Mouse (Mus musculus) heart, adult 18-20 months (tissue): ENCODE measurements around the gene Zfp335. TPM values are rescaled to one million over a fixed set of nuclear protein-coding genes. Genes with fewer than 3 reads are reported as not detected.
A peak's percentile ranks its signal among the peaks of the same experiment; 100 is the strongest.

ENCODE experiments used
- DNase-seq, 2 experiments: peaks; one replicate each; pipeline ENCODE4 v3.0.0; 2021 to 2022; ENCODE audit warnings: mixed read lengths in 1 of 2
- total RNA-seq, 2 experiments: library from RNA; stranded (reverse); gene quantifications; 2 replicates each; pipeline ENCODE4 v1.2.3; 2021

The Zfp335 gene
- total RNA-seq, 2 experiments from 2014 or later: 6.8 to 7.7 TPM

DNA sequence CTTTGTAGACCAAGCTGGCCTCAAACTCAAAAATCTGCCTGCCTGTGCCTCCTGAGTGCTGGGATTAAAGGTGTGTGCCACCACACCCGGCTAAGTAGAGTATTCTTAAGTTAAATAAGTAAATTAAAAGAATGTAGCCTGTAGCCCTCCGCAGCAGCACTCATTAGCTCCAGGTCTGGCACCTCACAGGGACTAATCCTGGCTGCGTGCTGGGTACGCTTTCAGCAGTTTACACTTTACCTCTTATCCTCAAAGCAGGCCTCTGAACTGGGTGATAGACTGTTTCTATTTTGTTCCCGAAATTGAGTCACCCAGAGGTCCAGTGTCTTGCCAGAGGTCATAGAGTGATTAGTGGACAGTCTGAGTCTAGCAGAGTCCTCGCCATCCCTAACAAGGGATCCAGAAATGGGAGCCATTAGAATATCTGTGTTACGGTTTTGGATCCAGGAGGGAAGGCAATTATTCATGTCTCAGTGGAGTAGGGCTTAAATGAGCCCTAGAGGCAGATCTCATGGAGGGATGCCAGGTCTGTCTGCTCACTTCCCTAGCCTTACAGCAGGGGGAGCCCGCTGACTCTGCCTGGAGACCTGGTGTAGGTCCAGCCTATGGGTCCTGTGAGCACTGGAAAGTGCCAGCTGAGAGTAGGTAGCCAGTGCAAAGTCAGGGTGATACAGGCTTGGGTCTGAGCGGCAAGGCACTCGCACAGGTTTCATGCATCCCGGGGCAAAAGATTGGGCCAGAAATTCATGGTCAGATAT is 12.7 kb upstream of the Zfp335 start:
- DNase-seq: peak; percentile 91 to 96

DNA sequence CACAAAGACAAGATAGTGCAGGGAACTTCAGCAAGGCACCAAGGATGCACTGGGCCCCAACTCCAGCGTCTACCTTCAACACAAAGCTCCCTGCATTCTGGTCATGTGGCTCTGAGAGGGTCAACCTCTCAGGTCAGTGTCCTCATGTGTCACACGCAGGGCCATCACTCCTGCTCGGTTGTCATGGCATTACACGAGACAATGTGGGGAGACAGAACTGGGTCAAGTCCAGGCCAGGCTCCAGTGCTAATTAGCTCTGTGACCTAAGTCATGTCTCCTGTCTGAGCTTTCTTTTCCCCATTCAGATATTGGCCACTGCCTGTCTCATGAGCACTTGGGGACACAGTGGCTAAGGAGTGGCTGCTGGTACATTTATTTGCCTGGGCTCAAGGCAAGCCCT is 11.7 kb upstream of the Zfp335 start:
- no peak for DNase-seq

DNA sequence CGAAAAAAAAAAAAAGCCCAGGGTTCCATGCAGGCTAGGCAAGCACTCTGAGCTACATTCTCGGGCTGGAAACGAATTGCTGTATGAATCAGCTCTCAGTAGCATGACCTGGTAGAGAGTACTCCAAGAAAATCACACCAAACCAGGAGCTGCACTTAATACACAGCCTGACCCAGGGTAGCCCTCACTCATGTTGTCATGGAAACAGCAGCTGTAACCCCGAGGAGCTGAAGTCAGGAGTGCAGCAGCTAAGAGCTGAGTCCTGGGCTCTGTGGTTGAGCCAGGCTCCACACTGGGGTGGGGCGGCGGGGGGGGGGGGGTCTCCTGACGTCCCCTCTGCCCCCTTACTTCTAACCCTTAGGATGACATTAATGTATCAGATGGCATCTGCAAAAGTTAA is 10.4 kb upstream of the Zfp335 start:
- no peak for DNase-seq

DNA sequence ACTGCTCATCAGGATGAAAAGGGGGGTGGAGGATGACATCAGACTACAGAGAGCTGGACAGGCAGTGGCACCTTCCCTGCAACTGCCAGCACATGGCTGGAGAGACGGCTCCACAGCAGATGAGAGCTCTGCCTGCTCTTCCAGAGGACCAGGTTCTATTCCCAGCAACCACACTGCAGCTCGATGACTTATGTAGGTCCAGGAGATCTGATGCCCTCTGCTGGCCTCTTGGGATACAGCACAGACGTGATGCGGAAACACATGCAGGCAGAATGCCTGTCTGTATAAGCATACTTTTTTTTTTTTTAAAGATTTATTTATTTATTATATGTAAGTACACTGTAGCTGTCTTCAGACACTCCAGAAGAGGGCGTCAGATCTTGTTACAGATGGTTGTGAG is 6.8 kb upstream of the Zfp335 start:
- no peak for DNase-seq

DNA sequence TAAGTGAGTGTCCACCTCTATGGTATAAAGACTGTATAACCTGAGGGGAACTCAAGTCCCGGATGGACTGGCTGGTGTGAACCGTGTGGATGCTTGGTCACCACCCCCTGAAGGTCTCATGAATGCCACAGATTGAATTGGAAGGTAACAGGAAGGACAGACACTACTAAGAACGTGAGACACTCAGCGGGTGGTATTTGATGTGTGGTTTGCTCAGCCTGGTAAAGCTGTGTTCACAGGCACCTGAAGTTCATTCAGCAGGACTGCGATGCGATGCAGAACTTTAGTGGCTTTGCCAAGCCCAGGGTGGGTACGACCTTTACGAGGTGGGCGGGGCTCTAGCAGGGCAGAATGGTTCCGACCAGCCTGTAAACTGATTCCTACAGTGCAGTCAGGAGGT is 5.8 kb upstream of the Zfp335 start:
- DNase-seq: no peak

DNA sequence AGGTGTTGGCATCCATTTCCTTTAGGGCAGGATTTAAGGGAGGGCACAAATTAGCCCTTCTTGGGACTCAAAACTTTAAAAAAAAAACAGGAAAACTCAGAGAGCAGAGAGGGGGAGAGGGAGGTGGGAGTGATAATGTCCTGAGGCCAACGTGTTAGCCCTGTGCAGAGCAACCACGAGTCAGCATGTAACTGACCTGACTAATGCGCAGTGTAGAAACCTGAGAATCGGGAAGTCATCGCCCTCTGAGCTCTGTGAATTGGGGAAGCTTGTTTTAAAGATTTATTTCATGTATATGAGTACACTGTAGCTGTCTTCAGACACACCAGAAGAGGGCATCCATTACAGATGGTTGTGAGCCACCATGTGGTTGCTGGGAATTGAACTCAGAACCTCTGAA is 5.3 kb upstream of the Zfp335 start:
- no peak for DNase-seq

DNA sequence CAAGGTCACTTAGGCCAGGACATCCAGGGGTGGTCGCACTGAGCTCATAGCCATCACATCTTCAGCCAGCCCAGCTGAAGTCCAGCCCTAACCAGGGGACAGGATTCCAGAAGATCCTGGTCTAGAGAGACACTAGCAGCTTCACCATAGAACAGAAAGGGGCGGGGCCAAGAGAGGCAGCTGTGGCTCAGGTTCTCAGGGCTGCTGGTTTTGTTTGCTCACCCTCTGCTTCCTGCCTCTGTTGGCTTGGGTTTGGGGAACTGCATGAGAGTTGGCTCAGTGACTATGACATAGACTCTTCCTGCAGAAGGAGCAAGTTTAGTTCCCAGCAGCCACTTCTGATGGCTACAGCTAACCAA is 1.9 kb upstream of the Zfp335 start:
- DNase-seq: peak; percentile 50 to 78

DNA sequence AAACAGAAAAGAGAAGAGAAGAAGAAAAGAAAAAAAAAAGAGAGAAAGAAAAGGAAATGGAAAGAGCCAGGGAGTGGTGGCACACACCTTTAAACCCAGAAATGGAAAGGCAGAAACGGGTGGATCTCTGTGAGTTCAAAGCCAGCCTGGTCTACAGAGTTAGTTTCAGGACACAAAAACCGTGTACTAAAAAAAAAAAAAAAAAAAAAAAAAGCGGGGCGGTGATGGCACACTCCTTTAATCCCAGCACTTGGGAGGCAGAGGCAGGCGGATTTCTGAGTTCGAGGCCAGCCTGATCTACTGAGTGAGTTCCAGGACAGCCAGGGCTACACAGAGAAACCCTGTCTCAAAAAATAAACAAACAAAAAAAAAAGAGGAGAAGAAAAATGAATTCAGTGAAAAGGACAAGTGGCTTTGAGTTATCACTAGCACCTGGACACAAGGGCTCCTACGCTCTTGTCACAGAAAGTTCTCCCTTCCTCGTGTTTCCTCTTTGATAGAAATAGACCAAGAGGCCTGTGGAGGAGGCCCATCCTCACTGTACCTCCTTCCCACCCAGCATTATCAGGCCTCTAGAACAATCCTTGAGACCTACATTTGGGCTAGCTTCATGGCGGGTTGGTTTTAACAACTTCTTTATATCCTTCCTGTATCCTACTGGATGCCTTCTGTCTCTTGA is 1.3 kb upstream of the Zfp335 start:
- DNase-seq: no peak

DNA sequence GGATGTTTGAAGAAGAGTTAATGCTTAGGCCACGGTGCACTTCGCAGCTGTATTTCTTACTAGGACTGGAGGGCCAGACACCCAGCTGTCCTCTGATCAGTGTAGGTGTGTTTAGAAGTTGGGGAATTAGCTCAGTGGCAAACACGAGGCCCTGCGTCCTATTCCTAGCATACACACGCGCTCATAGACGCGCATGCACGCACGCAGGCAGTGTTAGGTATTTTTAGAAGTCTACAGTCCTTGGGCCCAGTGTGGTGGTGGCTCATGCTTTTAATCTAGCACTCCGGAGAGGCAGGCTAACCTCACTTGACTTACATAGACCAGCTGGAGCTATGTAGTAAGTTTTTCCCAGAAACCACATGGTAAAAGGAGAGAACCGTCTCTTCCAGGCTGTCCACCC is 594 bp upstream of the Zfp335 start:
- peak in 1 of 2 experiments; percentile 77 for DNase-seq

DNA sequence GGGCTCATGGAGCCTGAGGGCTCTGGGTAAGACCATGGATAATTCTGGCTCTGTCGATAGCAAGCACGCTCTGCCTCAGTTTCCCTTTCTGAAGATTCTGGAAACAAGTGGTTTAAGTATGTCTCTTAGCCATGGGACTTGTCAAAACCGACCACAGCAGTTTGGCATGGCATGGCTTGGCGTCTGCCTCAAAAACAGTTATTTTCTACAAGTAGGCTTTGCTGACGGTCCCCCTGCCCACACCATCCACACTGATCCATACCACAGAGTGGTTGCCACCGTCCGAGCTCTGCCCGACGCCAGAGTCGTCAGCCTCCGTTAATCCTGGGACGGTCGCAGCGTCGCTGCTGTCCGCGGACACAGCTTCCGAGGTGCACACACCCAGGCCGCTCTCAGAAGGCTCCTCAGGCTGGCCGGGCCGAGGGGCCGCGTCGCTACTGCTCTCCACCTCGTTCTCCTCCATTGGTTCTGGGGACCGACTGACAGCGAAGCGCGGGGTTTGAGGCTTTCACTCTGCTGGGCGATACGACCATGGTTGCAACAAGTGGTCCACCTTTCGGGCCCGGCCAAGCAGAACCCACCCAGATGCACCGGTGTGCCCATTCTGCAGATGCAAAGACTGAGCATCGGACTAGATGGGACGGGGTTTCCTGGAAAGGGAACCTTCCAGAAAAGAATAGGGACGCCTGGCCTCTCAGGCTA is 1.0 kb downstream of the Zfp335 start:
- DNase-seq: peak in 1 of 2 experiments; percentile 21

DNA sequence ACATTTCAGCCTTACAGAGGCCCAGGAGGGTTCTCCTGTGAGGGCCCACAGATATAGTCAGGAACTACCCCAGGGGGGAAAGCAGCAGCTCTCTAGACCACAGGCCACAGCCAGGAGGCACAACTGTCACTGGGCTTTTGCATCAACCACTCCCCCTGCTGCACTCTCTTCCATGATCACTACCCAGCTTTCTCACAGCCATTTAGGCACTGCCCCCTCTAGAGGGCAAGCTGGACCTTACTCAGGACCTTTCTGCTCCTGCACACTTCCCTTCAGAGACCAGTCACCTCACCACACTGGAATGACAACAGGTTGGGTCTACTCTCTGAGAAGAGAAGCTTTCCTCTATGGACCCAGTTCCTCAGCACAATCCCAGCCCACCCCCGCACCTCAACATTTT is 2.0 kb downstream of the Zfp335 start:
- peak in 1 of 2 experiments; percentile 60 for DNase-seq

DNA sequence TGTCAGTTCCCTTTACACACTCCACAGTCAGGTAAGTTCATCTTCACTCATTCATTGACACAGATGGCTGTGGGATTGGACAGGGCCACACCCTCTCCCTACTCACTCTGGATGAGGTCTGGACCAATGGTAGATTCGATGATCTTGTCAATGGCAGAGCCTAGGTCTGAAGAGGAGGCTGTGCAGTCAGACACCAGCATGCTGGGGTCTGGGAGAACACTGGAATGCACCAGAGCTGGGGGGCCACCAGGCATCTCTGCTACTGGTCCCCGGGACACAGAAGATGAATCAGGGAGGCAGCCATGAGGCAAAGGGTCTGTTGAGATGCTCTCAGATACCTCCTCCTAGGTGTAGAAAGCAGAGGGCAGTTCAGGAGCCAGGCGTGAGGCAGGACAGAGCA is 2.5 kb downstream of the Zfp335 start:
- DNase-seq: no peak

DNA sequence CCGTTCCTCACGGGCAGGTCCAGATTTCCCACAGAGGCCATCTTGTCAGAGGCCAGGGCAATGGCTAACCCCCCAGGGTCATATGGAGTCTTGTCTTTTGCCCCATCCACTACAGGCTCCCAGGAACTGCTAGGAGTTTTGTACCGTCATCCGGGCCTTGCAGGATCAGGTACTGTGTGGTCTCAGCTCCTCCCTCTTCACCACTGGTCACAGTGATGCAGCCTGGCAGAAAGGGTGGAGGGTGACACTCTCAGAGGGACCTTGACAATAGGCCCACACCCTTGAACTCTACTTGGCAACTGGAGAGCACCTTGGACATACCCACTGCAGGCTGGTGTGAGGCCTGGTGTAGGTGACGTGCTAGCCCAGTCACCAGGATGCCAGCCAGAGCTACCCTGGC is 3.5 kb downstream of the Zfp335 start:
- no peak for DNase-seq

DNA sequence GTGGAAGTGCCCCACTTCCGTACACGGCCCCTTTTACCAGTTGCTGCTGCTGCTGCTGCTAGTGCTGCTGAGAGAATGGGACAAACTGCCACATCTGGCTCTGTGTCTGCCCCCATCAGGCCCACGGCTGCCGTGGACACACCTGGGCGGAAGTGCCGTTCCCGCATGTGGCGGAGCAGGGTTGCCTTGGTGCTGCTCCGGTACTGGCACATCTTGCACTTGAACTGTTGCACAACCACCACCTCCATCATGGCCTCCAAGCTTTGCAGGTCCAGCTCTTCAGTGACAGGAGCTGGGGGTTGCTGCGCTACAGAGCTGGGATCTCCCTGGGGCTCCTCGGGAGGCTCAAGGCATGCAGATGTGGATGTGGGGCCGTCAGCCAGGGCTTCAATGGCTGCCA is 4.0 kb downstream of the Zfp335 start:
- no peak for DNase-seq

DNA sequence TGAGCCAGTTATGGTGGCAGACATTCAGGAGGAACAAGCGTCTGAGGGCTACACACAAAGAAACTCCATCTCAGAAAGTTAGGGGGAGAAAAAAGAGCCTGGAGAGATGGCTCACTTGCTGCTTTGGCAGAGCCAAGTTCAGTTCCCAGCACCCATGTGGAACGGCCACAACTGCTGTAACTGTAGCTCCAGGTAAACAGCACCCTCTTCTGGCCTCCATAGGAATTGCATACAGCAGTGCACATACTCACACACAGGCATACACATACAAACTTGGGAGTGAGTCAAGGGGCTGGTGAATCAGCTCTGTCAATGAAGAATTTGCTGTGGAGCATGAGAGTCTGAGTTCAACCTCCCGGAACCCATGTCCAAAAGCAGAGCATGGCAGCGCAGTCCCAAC is 5.5 kb downstream of the Zfp335 start:
- no peak for DNase-seq

DNA sequence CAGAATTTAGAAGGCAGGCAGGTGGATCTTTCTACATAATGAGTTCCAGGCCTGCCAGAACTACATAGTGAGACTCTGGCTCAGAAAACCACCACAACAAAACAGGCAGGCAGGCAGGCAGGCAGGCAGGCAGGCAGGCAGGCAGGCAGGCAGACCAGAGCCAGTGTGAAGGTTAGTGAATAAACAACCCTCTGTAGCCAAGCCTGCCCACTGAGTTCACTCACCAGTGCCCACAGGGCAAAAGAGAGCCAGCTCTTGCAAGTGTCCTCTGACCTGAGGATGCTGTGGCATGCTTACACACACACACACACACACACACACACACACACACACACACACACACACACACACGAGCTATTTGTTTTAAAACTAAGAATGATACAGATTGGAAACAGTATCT is 8.1 kb downstream of the Zfp335 start:
- DNase-seq: no peak

DNA sequence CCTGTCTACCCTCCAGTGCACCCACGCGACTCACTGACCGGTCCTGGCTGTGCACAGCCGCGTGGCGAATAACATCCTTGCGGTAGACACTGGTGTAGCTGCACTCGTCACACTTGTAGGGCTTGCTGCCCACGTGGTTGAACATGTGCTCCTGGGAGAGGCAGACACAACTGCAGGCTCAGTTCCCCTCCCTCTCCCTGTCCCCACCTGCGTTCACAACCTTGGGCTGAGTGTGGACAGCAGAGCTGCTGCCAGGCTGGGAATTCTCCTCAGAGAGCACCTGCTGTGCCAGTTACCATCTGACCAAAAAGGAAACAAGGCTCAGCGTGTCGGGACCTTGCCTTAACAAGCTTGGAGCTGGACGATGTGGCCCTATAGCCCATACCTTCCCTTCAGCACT is 10.2 kb downstream of the Zfp335 start:
- DNase-seq: peak in 1 of 2 experiments; percentile 53

DNA sequence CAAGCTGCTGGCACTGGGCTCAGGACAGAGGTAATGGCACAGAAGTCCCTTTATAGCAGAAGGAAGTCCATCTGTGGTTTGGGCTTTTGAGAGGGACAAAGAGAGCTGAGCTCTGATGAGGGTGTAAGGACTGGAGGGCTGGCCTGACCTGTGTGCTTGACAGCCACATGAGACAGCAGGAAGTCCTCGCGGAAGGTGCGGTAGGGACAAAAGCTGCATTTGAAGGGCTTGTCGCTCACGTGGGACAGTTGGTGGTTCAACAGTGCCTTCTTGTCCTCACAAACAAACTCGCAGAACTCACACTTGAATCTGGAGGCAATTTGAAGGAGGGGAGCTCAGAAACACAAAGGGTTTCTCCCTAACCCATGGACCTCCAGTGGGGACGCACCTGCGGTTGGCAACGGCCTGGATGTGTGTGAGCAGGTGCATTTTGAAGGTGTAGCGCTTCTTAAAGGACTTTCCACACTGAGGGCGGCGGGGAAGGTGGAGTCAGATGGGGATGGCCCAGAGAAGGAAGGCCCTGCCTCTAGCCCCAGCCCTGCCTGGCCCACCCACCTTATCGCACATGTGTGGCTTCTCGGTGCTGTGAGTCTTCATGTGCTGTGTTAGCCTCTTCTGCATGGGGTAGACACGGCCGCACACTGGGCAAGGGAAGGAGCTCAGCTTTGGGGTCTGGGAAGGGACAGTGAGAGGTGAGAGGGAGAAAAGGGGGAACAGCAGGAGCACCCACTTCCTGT is 11.7 kb downstream of the Zfp335 start:
- DNase-seq: no peak

DNA sequence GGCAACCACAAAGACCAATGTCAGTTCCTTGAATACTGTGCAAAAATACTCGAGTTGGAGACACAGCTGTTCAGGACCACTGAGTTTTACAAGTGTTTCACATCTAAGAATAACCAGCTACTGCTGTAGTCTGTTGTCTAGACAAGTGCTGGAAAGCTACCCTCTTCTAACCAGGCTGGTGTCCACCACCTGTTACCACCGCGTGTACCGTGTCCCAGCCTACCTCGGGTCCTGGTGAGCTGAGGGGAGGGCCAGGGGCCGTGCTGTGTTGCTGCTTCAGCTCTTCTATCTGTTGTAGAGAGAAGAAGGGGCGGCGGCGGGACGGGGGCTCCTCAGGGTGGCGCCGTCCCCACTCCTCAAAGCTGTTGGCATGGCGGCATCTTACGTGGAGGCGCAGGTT is 12.5 kb downstream of the Zfp335 start:
- DNase-seq: no peak

DNA sequence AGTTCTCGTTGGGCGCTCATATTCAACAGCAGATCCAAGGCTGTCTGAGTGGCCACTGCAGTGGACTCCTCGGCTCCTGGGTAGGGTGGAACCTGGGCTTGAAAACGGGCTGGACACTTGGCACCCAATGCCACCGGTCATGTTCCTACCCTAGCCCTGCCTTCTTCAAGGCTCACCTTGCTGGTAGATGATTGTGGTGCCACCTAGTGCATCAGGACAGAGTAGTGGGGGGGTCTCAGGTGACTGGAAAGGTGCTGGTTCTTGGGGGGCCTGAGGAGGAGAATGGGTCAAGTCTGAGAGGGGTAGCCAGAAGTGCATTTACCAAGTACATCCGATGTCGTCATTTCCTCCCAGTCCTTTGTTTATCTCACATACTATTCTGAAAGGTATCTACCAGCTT is 13.5 kb downstream of the Zfp335 start:
- no peak for DNase-seq

DNA sequence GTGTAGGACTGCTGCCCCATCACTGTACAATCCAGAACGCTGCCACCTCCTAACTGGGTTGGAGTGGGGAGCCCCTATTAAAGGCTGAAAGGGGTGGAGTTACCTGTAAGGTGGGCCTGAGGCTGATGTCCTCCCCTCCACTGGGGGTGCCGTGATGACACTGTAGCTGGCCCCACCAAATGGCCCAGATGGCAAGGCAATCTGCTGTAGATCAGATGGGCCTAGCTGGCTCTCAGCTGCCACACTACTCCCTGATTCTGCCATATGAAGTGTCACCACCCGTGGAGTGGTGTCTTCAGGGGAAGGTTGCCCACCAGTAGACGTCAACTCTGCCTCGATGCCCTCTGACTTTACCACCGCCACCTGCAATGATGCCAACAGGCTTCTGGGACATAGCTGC is 15.7 kb downstream of the Zfp335 start:
- no peak for DNase-seq

DNA sequence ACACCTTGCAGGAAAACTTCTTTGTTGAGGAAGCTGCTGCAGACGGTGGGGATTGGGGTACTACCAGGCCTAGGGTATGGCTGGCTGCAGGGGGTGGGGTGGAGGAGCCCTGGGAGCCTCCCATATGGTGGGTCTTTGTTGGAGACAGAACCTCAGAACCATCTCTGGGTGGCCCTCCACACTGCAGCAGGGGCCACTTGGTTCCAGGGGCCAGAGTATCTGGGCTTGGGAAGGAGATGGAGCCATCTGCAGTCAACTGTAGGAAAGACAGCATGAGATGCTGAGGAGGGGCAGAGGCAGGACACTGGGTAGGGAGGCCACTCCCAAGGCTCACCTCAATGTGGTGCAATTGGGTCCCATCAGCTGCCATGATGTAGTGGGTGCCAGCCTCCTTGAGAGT is 16.9 kb downstream of the Zfp335 start:
- no peak for DNase-seq

DNA sequence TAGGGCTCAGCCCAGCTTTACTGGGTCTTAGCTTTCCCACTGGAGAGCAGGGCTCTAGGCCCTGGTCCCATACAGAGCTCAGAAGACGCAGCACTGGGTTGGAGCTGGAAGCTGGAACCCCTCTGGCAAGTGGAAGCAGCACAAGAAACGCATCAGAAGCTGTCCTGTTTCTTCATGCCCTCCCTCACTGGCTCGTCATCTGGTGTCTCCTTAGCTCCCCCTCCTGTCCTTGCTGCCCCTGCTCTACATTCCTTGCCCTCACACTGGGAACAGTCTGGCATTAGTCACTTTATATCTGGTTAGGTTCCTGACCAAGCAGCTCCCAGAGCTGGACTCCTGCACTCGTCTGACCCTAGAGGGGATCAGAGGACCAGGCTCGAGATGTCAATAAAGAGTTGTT is 17.5 kb downstream of the Zfp335 start:
- no peak for DNase-seq
